Mouse (Mus musculus) CD4-positive, CD25-positive, alpha-beta regulatory T cell, adult 2 months (primary cell): ENCODE measurements around the gene Fuk.

Experiments used
- DNase-seq: peaks from one replicate; pipeline ENCODE4 v3.0.0-alpha.2; 2012; ENCODE audit warnings: low read depth, low spot score

Gene Fuk

GRCm38 (mm10) chr8:110919341-110920031 lies 17.2 kb upstream of the Fuk start, which contains the start of gene St3gal2:
St3gal2 (plus strand) TSS chr8:110919922.
- DNase-seq = peak; percentile 91

- no peak for DNase-seq
Measured at GRCm38 (mm10) chr8:110918460-110918859, 16.2 kb upstream of the Fuk start.

GRCm38 (mm10) chr8:110918027-110918426 lies 15.7 kb upstream of the Fuk start:
- no peak for DNase-seq

- DNase-seq = no peak
Measured at GRCm38 (mm10) chr8:110917415-110917814, 15.1 kb upstream of the Fuk start.

GRCm38 (mm10) chr8:110911576-110912570 lies 9.6 kb upstream of the Fuk start:
- DNase-seq = peak; percentile 28

- DNase-seq = peak; percentile 25
Measured at GRCm38 (mm10) chr8:110909850-110910249, 7.6 kb upstream of the Fuk start.

- no peak for DNase-seq
Measured at GRCm38 (mm10) chr8:110906682-110907081, 4.4 kb upstream of the Fuk start.

GRCm38 (mm10) chr8:110905404-110905803 lies 3.1 kb upstream of the Fuk start:
- no peak for DNase-seq

- DNase-seq = no peak
Measured at GRCm38 (mm10) chr8:110902579-110902965, 284 bp upstream of the Fuk start.

- DNase-seq = no peak
Measured at GRCm38 (mm10) chr8:110901056-110901455, 1.2 kb downstream of the Fuk start.

- no peak for DNase-seq
Measured at GRCm38 (mm10) chr8:110897495-110897894, 4.8 kb downstream of the Fuk start.

GRCm38 (mm10) chr8:110895812-110896211 lies 6.5 kb downstream of the Fuk start:
- DNase-seq = no peak

GRCm38 (mm10) chr8:110895254-110895653 lies 7.0 kb downstream of the Fuk start:
- DNase-seq = no peak

- no peak for DNase-seq
Measured at GRCm38 (mm10) chr8:110894851-110895250, 7.4 kb downstream of the Fuk start.

- no peak for DNase-seq
Measured at GRCm38 (mm10) chr8:110892913-110893312, 9.4 kb downstream of the Fuk start.

- DNase-seq = no peak
Measured at GRCm38 (mm10) chr8:110892040-110892439, 10.2 kb downstream of the Fuk start.

GRCm38 (mm10) chr8:110889904-110890470 lies 12.3 kb downstream of the Fuk start:
- DNase-seq = no peak

- no peak for DNase-seq
Measured at GRCm38 (mm10) chr8:110888860-110889259, 13.4 kb downstream of the Fuk start.

- DNase-seq = no peak
Measured at GRCm38 (mm10) chr8:110888441-110888840, 13.8 kb downstream of the Fuk start.

- DNase-seq = no peak
Measured at GRCm38 (mm10) chr8:110887551-110887950, 14.7 kb downstream of the Fuk start.

- DNase-seq = no peak
Measured at GRCm38 (mm10) chr8:110886634-110887033, 15.7 kb downstream of the Fuk start.

- no peak for DNase-seq
Measured at GRCm38 (mm10) chr8:110883824-110884223, 18.5 kb downstream of the Fuk start.
